Mouse (Mus musculus): Measurements from ENCODE around the gene Clk2. TPM values are rescaled to one million over a fixed set of nuclear protein-coding genes. Genes with fewer than 3 reads are reported as not detected.

Clk2 gene
- polyA plus RNA-seq, 1 experiment, result 27.7 TPM

DNA sequence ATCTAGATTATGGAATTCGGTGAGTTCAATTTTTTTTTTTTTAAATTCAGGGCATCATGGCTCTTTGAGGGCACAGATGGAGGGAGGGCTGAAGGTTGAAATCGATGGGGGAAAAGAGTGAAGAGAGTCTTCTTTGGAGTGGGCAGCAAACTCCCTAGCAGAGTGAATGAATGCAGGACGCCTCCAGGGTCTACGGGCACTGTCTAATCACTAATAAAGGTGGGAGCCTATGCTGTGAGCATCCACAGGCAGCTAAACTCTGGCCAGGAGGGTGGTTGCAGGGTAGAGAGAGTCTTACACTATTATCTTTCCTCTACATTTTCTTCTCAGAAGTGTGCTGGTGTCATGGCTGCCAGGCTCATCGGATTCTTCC, 38.5 kb downstream of the Clk2 start:
- 18% methylated on average over 5 of the region's 5 CpGs for WGBS
- TF ChIP-seq POLR2A (IDR thresholded peaks at IDR 0.05; ENCODE audit: low read depth, low read length) (no peak), CTCF (IDR thresholded peaks at IDR 0.05; ENCODE audit: extremely low read depth, insufficient read length, insufficient replicate concordance, low read depth, low read length) (no peak)
- H3K4me1 ChIP-seq (ENCODE audit: control insufficient read depth, insufficient read depth, insufficient read length, low read length), result peaks cover 4% of the 10 kb centered on the region; the same call in 1 of the 2 replicates
- peaks cover 40% of the 10 kb centered on the region for H3K36me3 ChIP-seq (ENCODE audit: control insufficient read depth, insufficient read depth, low read length)
- no peaks in the 10 kb centered on the region for H3K27me3 ChIP-seq (ENCODE audit: control insufficient read depth, insufficient read depth, low read length)
- H3K4me3 ChIP-seq (ENCODE audit: low read depth, low read length), result peak overlapping the region; percentile 61
- peak overlapping the region; percentile 36; the same call in 1 of the 2 replicates for H3K27ac ChIP-seq (ENCODE audit: insufficient read depth, low read depth, low read length)

DNA sequence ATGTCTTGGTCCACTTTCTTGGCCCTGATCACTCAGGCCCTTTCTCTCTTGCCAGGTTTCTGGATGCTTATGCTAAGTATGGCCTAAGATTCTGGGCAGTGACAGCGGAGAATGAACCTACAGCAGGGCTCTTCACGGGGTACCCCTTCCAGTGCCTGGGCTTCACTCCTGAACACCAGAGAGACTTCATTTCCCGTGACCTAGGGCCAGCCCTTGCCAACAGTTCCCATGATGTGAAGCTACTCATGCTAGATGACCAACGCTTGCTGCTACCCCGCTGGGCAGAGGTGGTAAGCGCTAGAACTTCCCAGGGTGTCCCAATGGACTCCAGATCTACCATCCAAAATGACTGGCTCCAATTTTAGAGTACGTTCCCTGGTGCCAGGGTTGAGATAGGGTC, 41.5 kb downstream of the Clk2 start:
- Histone ChIP-seq H3K27ac (ENCODE audit: insufficient read depth, low read depth, low read length) (no peak overlapping the region), H3K36me3 (ENCODE audit: control insufficient read depth, insufficient read depth, low read length) (peaks cover 63% of the 10 kb centered on the region), H3K4me1 (ENCODE audit: control insufficient read depth, insufficient read depth, insufficient read length, low read length) (peaks cover 4% of the 10 kb centered on the region; the same call in 1 of the 2 replicates), H3K27me3 (ENCODE audit: control insufficient read depth, insufficient read depth, low read length) (no peaks in the 10 kb centered on the region), H3K4me3 (ENCODE audit: low read depth, low read length) (no peak overlapping the region)
- WGBS, result 94% methylated on average over 7 of the region's 7 CpGs
- TF ChIP-seq CTCF (IDR thresholded peaks at IDR 0.05; ENCODE audit: extremely low read depth, insufficient read length, insufficient replicate concordance, low read depth, low read length) (no peak), POLR2A (IDR thresholded peaks at IDR 0.05; ENCODE audit: low read depth, low read length) (no peak)

DNA sequence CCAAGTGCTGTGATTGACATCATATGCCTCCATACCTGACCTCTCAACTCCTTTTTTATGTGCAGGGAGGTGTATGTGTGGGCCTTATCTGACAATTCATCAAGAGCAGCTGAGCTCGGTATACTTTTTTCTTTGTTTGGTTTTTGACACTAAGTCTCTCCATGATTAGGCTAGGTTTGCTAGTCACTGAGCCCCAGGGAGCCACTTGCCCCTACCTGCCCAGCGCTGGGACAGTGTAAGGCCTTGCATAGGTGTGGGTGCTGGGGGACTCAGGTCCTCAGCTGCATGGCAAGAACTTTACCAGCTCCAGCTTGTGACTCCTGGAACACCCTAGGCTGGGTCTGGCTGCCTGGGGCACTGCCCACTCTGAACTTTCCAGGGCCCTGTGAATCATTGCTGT, 42.1 kb downstream of the Clk2 start:
- no peak for TF ChIP-seq POLR2A (IDR thresholded peaks at IDR 0.05; ENCODE audit: low read depth, low read length)
- no peak for TF ChIP-seq CTCF (IDR thresholded peaks at IDR 0.05; ENCODE audit: extremely low read depth, insufficient read length, insufficient replicate concordance, low read depth, low read length)
- H3K36me3 ChIP-seq (ENCODE audit: control insufficient read depth, insufficient read depth, low read length), result peaks cover 63% of the 10 kb centered on the region
- WGBS, result 67% methylated on average over 2 of the region's 2 CpGs
- H3K4me1 ChIP-seq (ENCODE audit: control insufficient read depth, insufficient read depth, insufficient read length, low read length), result peaks cover 4% of the 10 kb centered on the region; the same call in 1 of the 2 replicates
- no peak overlapping the region for H3K27ac ChIP-seq (ENCODE audit: insufficient read depth, low read depth, low read length)
- H3K4me3 ChIP-seq (ENCODE audit: low read depth, low read length), result no peak overlapping the region
- H3K27me3 ChIP-seq (ENCODE audit: control insufficient read depth, insufficient read depth, low read length), result no peaks in the 10 kb centered on the region

GRCm38 (mm10) chr3:89208075-89208657, 43.6 kb downstream of the Clk2 start:
- no peak overlapping the region for H3K4me3 ChIP-seq (ENCODE audit: low read depth, low read length)
- peaks cover 63% of the 10 kb centered on the region for H3K36me3 ChIP-seq (ENCODE audit: control insufficient read depth, insufficient read depth, low read length)
- peaks cover 6% of the 10 kb centered on the region; the same call in 1 of the 2 replicates for H3K4me1 ChIP-seq (ENCODE audit: control insufficient read depth, insufficient read depth, insufficient read length, low read length)
- H3K27ac ChIP-seq (ENCODE audit: insufficient read depth, low read depth, low read length), result no peak overlapping the region
- WGBS, result 88% methylated on average over 13 of the region's 13 CpGs
- no peaks in the 10 kb centered on the region for H3K27me3 ChIP-seq (ENCODE audit: control insufficient read depth, insufficient read depth, low read length)
- TF ChIP-seq CTCF (IDR thresholded peaks at IDR 0.05; ENCODE audit: extremely low read depth, insufficient read length, insufficient replicate concordance, low read depth, low read length) (no peak), POLR2A (IDR thresholded peaks at IDR 0.05; ENCODE audit: low read depth, low read length) (no peak)

DNA sequence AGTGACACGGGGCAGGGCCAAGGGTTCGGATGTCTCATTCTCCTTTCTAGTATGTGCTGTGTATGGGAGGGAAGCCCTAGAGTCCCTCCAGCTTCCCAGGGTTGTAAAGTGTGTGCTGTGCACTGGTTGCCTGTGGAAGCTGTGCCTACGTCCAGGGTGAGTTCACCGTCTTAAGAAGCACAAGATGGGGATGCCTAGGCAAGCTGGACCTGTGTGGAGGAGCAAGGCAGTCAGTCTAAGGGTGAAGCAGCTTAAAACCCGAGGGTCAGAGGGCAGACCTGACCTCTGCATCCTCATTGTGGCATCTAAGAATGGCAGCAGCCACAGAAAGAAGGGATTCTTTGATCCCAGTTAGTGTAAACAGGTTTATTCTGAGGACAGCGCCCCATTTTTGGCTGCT, 44.1 kb downstream of the Clk2 start:
- no peak overlapping the region for H3K4me3 ChIP-seq (ENCODE audit: low read depth, low read length)
- peaks cover 63% of the 10 kb centered on the region for H3K36me3 ChIP-seq (ENCODE audit: control insufficient read depth, insufficient read depth, low read length)
- WGBS, result 85% methylated on average over 6 of the region's 6 CpGs
- TF ChIP-seq POLR2A (IDR thresholded peaks at IDR 0.05; ENCODE audit: low read depth, low read length), result no peak
- H3K4me1 ChIP-seq (ENCODE audit: control insufficient read depth, insufficient read depth, insufficient read length, low read length), result peaks cover 3% of the 10 kb centered on the region; the same call in 1 of the 2 replicates
- no peaks in the 10 kb centered on the region for H3K27me3 ChIP-seq (ENCODE audit: control insufficient read depth, insufficient read depth, low read length)
- no peak overlapping the region for H3K27ac ChIP-seq (ENCODE audit: insufficient read depth, low read depth, low read length)

DNA sequence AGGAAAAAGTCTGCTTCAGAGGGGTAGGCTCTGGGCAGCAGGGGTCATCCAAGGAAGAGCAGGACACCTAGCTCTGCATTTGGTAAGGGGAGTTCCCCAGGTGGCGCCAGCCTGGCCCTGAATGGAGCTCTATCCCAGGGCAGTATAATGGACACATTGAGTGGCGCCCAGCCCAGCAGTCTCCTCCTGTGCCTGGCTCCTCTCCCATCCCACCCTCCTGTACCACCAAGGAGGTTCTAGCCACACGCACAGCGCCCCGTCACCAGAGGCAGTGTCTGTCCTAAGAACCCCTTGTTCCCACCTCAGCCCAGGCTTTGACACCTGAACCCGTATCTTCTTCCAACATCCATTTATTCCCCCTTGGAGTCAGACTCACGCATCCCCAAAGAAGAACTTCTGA, 45.1 kb downstream of the Clk2 start:
- peaks cover 56% of the 10 kb centered on the region for H3K36me3 ChIP-seq (ENCODE audit: control insufficient read depth, insufficient read depth, low read length)
- H3K27ac ChIP-seq (ENCODE audit: insufficient read depth, low read depth, low read length), result no peak overlapping the region
- no peaks in the 10 kb centered on the region for H3K27me3 ChIP-seq (ENCODE audit: control insufficient read depth, insufficient read depth, low read length)
- 93% methylated on average over 7 of the region's 7 CpGs for WGBS
- TF ChIP-seq POLR2A (IDR thresholded peaks at IDR 0.05; ENCODE audit: low read depth, low read length), result no peak
- no peak for TF ChIP-seq CTCF (IDR thresholded peaks at IDR 0.05; ENCODE audit: extremely low read depth, insufficient read length, insufficient replicate concordance, low read depth, low read length)
- H3K4me3 ChIP-seq (ENCODE audit: low read depth, low read length), result no peak overlapping the region
- peaks cover 3% of the 10 kb centered on the region; the same call in 1 of the 2 replicates for H3K4me1 ChIP-seq (ENCODE audit: control insufficient read depth, insufficient read depth, insufficient read length, low read length)

DNA sequence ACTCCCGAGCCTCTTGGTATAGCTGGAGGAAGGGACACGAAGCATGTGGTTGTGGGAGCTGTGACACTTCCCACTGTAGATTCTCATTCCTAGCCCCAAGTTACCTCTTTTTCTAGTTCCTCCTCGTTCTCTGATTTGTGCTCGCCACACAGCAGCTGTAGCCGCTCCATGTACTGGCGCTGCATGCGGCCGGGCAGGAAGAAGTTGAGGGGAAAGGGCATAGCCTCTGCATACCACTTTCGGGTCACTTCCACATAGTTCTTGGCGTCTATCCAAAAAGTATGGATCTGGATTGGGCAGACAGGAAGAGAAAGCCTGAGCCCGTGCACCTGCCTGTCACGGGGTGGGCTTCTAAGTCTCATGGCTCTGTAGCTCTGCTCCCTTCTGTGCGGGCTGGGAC, 45.6 kb downstream of the Clk2 start:
- Histone ChIP-seq H3K4me3 (ENCODE audit: low read depth, low read length) (no peak overlapping the region), H3K27ac (ENCODE audit: insufficient read depth, low read depth, low read length) (no peak overlapping the region), H3K4me1 (ENCODE audit: control insufficient read depth, insufficient read depth, insufficient read length, low read length) (peaks cover 3% of the 10 kb centered on the region; the same call in 1 of the 2 replicates), H3K36me3 (ENCODE audit: control insufficient read depth, insufficient read depth, low read length) (peaks cover 51% of the 10 kb centered on the region), H3K27me3 (ENCODE audit: control insufficient read depth, insufficient read depth, low read length) (no peaks in the 10 kb centered on the region)
- TF ChIP-seq POLR2A (IDR thresholded peaks at IDR 0.05; ENCODE audit: low read depth, low read length) (no peak), CTCF (IDR thresholded peaks at IDR 0.05; ENCODE audit: extremely low read depth, insufficient read length, insufficient replicate concordance, low read depth, low read length) (no peak)
- 63% methylated on average over 13 of the region's 13 CpGs for WGBS
